18 mouse cellular contexts compared by ENCODE assay signal in genomic region chr8:30962207-30962606, GRCm38 (mm10).
"Had no signal": no experiment of that assay in that cellular context is flagged by ENCODE, and none has a peak within 500 bp of the region (broad histone marks: within the 10 kb centered on the region; RNA-seq: fewer than 3 reads in every experiment).

No protein-coding gene starts in this region.

- H3K9ac ChIP-seq: kidney, embryonic 15.5 days; liver, embryonic 13.5 days; neural tube, embryonic 12.5 days; neural tube, embryonic 15.5 days had no signal

- H3K27ac ChIP-seq: kidney, embryonic 15.5 days; left cerebral cortex, adult 2 months; liver, embryonic 13.5 days; neural tube, embryonic 12.5 days; neural tube, embryonic 15.5 days; stomach, postnatal 0 days had no signal

- H3K4me1 ChIP-seq: kidney, embryonic 15.5 days; liver, embryonic 13.5 days; neural tube, embryonic 12.5 days had no signal

- DNase-seq: kidney, adult 8-10 months; kidney, postnatal 10 days; kidney, postnatal 36 days; layer of hippocampus, postnatal 36 days; liver, embryonic 13.5 days; lung, adult 2 months; lung, postnatal 14 days; lung, postnatal 4 days; right cerebral cortex, postnatal 14 days; right cerebral cortex, postnatal 4 days; thymus, adult 2 months; thymus, postnatal 14 days; thymus, postnatal 4 days had no signal

- H3K4me2 ChIP-seq: kidney, embryonic 15.5 days; liver, embryonic 13.5 days; neural tube, embryonic 12.5 days; neural tube, embryonic 15.5 days had no signal

- H3K9me3 ChIP-seq: kidney, embryonic 15.5 days; liver, embryonic 13.5 days; neural tube, embryonic 12.5 days; neural tube, embryonic 15.5 days had no signal

- H3K36me3 ChIP-seq: kidney, embryonic 15.5 days; liver, embryonic 13.5 days; neural tube, embryonic 12.5 days; neural tube, embryonic 15.5 days had no signal

- H3K27me3 ChIP-seq: kidney, embryonic 15.5 days; liver, embryonic 13.5 days; neural tube, embryonic 12.5 days; neural tube, embryonic 15.5 days had no signal

- H3K4me3 ChIP-seq: kidney, embryonic 15.5 days; left cerebral cortex, adult 2 months; liver, embryonic 13.5 days; neural tube, embryonic 12.5 days; neural tube, embryonic 15.5 days had no signal
